Mouse (Mus musculus) C2C12 (cell line): Measurements from ENCODE around the gene Tbc1d30. TPM values are rescaled to one million over a fixed set of nuclear protein-coding genes. Genes with fewer than 3 reads are reported as not detected.

Experiments used
- H3K27me3 ChIP-seq: one replicate; pipeline ENCODE4 v1.6.1; 2011; ENCODE audit not compliant: control insufficient read depth, insufficient read depth, insufficient read length
- H3K36me3 ChIP-seq: one replicate; pipeline ENCODE4 v1.6.1; 2011; ENCODE audit not compliant: control insufficient read depth, insufficient read depth
- H3K4me3 ChIP-seq: one replicate; pipeline ENCODE4 v1.5.1; 2011; ENCODE audit warnings: mild to moderate bottlenecking, control low read depth; ENCODE audit not compliant: poor library complexity, insufficient read depth, severe bottlenecking
- H3K79me2 ChIP-seq: one replicate; pipeline ENCODE4 v1.6.1; 2011; ENCODE audit not compliant: control insufficient read depth, insufficient read depth
- H3K79me3 ChIP-seq: one replicate; pipeline ENCODE4 v1.6.1; 2011; ENCODE audit warnings: low read depth, control low read depth
- H3ac ChIP-seq: one replicate; pipeline ENCODE3; 2011; ENCODE audit warnings: low read depth; ENCODE audit not compliant: control insufficient read depth, insufficient read length
- CEBPB ChIP-seq: IDR thresholded peaks from one replicate; pipeline ENCODE4 v1.6.1; 2011; ENCODE audit warnings: low read depth, mild to moderate bottlenecking, control low read depth, moderate library complexity
- CTCF ChIP-seq: IDR thresholded peaks from one replicate; pipeline ENCODE4 v1.5.1; 2011; ENCODE audit not compliant: control insufficient read depth, insufficient read depth, insufficient read length
- FOSL1 ChIP-seq: IDR thresholded peaks from one replicate; pipeline ENCODE4 v1.8.0; 2011; ENCODE audit warnings: mild to moderate bottlenecking, low read length; ENCODE audit not compliant: poor library complexity, insufficient read depth, severe bottlenecking
- MAX ChIP-seq: IDR thresholded peaks from one replicate; pipeline ENCODE4 v1.6.1; 2011; ENCODE audit warnings: mild to moderate bottlenecking, control low read depth
- MYOD1 ChIP-seq: IDR thresholded peaks from one replicate; pipeline ENCODE4 v1.6.1; 2011; ENCODE audit warnings: low read depth; ENCODE audit not compliant: control insufficient read depth, insufficient read length
- MYOG ChIP-seq: IDR thresholded peaks from one replicate; pipeline ENCODE4 v1.6.1; 2011; ENCODE audit not compliant: control insufficient read depth, insufficient read length; ENCODE audit errors: extremely low read depth
- USF1 ChIP-seq: IDR thresholded peaks from one replicate; pipeline ENCODE4 v1.6.1; 2011; ENCODE audit warnings: low read depth, mild to moderate bottlenecking, control low read depth, moderate library complexity
- polyA plus RNA-seq: library from polyadenylated mRNA; unstranded; fragments of >200 nt; fragmentation: generic; extraction: Trizol; gene quantifications from one replicate; pipeline ENCODE4 v1.2.1, GENCODE M21; 2012; ENCODE audit warnings: missing spikeins

The Tbc1d30 gene
- polyA plus RNA-seq, 1 experiment: not detected

- Histone ChIP-seq H3K79me3 (no peaks in the 10 kb centered on the region), H3ac (no peak overlapping the region), H3K79me2 (no peaks in the 10 kb centered on the region), H3K36me3 (no peaks in the 10 kb centered on the region), H3K4me3 (no peak overlapping the region), H3K27me3 (peaks cover 23% of the 10 kb centered on the region)
- TF ChIP-seq USF1 (no peak), MYOD1 (no peak), MYOG (no peak), CTCF (no peak), MAX (no peak), FOSL1 (no peak), CEBPB (no peak)
Measured at GRCm38 (mm10) chr10:121246971-121247370, 104.1 kb downstream of the Tbc1d30 start.

- no peaks in the 10 kb centered on the region for H3K79me2 ChIP-seq
- no peak overlapping the region for H3ac ChIP-seq
- TF ChIP-seq CEBPB: no peak
- TF ChIP-seq MYOD1: no peak
- TF ChIP-seq USF1: no peak
- TF ChIP-seq MYOG: no peak
- no peak for TF ChIP-seq MAX
- no peak for TF ChIP-seq FOSL1
- no peak for TF ChIP-seq CTCF
- H3K36me3 ChIP-seq: no peaks in the 10 kb centered on the region
- peaks cover 23% of the 10 kb centered on the region for H3K27me3 ChIP-seq
- H3K79me3 ChIP-seq: no peaks in the 10 kb centered on the region
- H3K4me3 ChIP-seq: no peak overlapping the region
Measured at GRCm38 (mm10) chr10:121243373-121244207, 107.5 kb downstream of the Tbc1d30 start.

DNA sequence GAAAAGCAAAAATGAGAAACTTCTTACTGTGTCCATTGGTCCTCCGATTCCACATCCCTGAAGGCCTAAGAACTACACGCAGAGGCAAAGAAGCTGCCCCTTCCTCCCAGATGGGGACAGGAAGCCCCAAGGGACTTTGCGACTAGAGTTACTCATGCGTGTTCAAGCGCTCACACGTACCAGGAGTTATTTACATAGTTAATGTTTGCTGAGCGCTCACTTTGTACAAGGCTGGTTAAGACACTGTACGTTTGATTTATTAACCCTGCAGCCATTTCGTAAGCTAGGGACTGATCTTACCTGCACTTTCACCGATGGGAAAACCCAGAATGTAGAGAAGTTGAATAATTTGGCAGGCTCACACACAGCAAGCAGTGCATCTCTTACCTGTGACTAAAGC lies 108.5 kb downstream of the Tbc1d30 start:
- no peaks in the 10 kb centered on the region for H3K79me3 ChIP-seq
- TF ChIP-seq MYOD1: no peak
- TF ChIP-seq CTCF: no peak
- no peak for TF ChIP-seq MAX
- no peaks in the 10 kb centered on the region for H3K36me3 ChIP-seq
- H3ac ChIP-seq: no peak overlapping the region
- peaks cover 17% of the 10 kb centered on the region for H3K27me3 ChIP-seq
- H3K79me2 ChIP-seq: no peaks in the 10 kb centered on the region
- H3K4me3 ChIP-seq: no peak overlapping the region

- no peaks in the 10 kb centered on the region for H3K36me3 ChIP-seq
- TF ChIP-seq MYOD1: no peak
- TF ChIP-seq MAX: no peak
- no peak for TF ChIP-seq CEBPB
- TF ChIP-seq FOSL1: no peak
- no peak for TF ChIP-seq CTCF
- TF ChIP-seq MYOG: no peak
Measured at GRCm38 (mm10) chr10:121239065-121239464, 112.0 kb downstream of the Tbc1d30 start.

GRCm38 (mm10) chr10:121238551-121238950 lies 112.5 kb downstream of the Tbc1d30 start:
- TF ChIP-seq MYOD1 (no peak), USF1 (no peak), MAX (no peak), CEBPB (no peak), CTCF (no peak)
- Histone ChIP-seq H3K27me3 (peaks cover 14% of the 10 kb centered on the region), H3K79me3 (no peaks in the 10 kb centered on the region), H3K36me3 (no peaks in the 10 kb centered on the region), H3ac (no peak overlapping the region), H3K79me2 (no peaks in the 10 kb centered on the region), H3K4me3 (no peak overlapping the region)

More at GRCm38 (mm10) chr10:121239065-121239464, 112.0 kb downstream of the Tbc1d30 start:
- peaks cover 14% of the 10 kb centered on the region for H3K27me3 ChIP-seq
- no peak overlapping the region for H3K4me3 ChIP-seq
- H3K79me3 ChIP-seq: no peaks in the 10 kb centered on the region
- H3ac ChIP-seq: no peak overlapping the region
- H3K79me2 ChIP-seq: no peaks in the 10 kb centered on the region

DNA sequence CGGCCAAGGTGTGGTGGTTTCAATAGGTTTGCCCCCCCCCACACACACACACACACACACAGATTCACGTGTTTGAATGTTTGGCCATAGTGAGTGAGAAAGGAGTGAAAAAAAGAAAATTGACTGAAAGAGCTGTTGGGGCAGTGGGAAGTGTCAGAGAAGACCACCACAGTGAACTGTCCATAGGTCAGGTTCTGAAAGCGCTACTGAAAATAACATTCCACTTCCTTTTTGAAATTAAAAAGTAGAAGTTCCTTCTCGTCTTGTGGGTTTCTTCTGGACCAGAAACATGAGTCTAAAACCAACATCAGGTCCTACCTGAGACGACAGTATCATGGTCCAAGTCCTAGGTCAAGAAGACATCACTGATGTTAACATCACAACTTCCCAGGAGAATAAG lies 113.7 kb downstream of the Tbc1d30 start:
- TF ChIP-seq MYOG (no peak), FOSL1 (no peak), CEBPB (no peak), MYOD1 (no peak), MAX (no peak), CTCF (no peak), USF1 (no peak)
- Histone ChIP-seq H3K36me3 (no peaks in the 10 kb centered on the region), H3ac (no peak overlapping the region), H3K79me3 (no peaks in the 10 kb centered on the region), H3K27me3 (peaks cover 11% of the 10 kb centered on the region), H3K79me2 (no peaks in the 10 kb centered on the region), H3K4me3 (no peak overlapping the region)
